Mouse (Mus musculus) kidney, embryonic 14.5 days (tissue): ENCODE results near the gene Prdm10. TPM values are rescaled to one million over a fixed set of nuclear protein-coding genes. Genes with fewer than 3 reads are reported as not detected.

Source experiments
- ATAC-seq: fragments of 200-750 bp; cut with Nextera tagmentation; 2 replicates; pipeline ENCODE4 v1.8.0; 2017; ENCODE audit warnings: moderate number of reproducible peaks, mild to moderate bottlenecking, moderate TSS enrichment, moderate library complexity; ENCODE audit not compliant: low FRiP score, low TSS enrichment
- H3K27ac ChIP-seq: fragments of 300-500 bp; sonication (generic); 2 replicates; pipeline ENCODE4 v1.5.1; 2014; ENCODE audit warnings: low read depth, mild to moderate bottlenecking, low read length, moderate library complexity, mixed read lengths
- H3K27me3 ChIP-seq: fragments of 300-500 bp; sonication (generic); 2 replicates; pipeline ENCODE4 v1.6.1; 2014; ENCODE audit warnings: mild to moderate bottlenecking, low read length; ENCODE audit not compliant: control insufficient read depth, insufficient read depth
- H3K36me3 ChIP-seq: fragments of 300-500 bp; sonication (generic); 2 replicates; pipeline ENCODE4 v1.6.1; 2014; ENCODE audit warnings: low read length, mixed read lengths; ENCODE audit not compliant: control insufficient read depth, insufficient read depth
- H3K4me1 ChIP-seq: fragments of 300-500 bp; sonication (generic); 2 replicates; pipeline ENCODE4 v1.6.1; 2014; ENCODE audit warnings: low read length, mixed read lengths; ENCODE audit not compliant: control insufficient read depth, insufficient read depth
- H3K4me2 ChIP-seq: fragments of 300-500 bp; sonication (generic); replicated peaks from 2 replicates; pipeline ENCODE4 v1.6.1; 2014; ENCODE audit warnings: low read depth, mild to moderate bottlenecking, low read length
- H3K4me3 ChIP-seq: fragments of 300-500 bp; sonication (generic); 2 replicates; pipeline ENCODE4 v1.5.1; 2014; ENCODE audit warnings: mild to moderate bottlenecking, low read length
- H3K9ac ChIP-seq: fragments of 300-500 bp; sonication (generic); 2 replicates; pipeline ENCODE4 v1.6.1; 2014; ENCODE audit warnings: low read depth, mild to moderate bottlenecking, low read length, moderate library complexity
- H3K9me3 ChIP-seq: fragments of 300-500 bp; sonication (generic); 2 replicates; pipeline ENCODE4 v1.6.1; 2016; ENCODE audit warnings: low read length; ENCODE audit not compliant: control insufficient read depth
- WGBS: fragments of 180-500 bp; shearing (Covaris S2); extraction: QIAGEN DNeasy Blood & Tissue Kit; methylation state at CpG from one replicate; pipeline ENCODE4 v1.1.7; 2014; 5-methylcytosine and 5-hydroxymethylcytosine counted together
- polyA plus RNA-seq: library from polyadenylated mRNA; unstranded; fragments of >200 nt; fragmentation: Nextera tagmentation; extraction: Ambion mirVana; gene quantifications from 2 replicates; pipeline ENCODE4 v1.2.1, GENCODE M21; 2014

Prdm10 gene
- polyA plus RNA-seq, 1 experiment from 2014 or later, result 7.7 TPM

DNA sequence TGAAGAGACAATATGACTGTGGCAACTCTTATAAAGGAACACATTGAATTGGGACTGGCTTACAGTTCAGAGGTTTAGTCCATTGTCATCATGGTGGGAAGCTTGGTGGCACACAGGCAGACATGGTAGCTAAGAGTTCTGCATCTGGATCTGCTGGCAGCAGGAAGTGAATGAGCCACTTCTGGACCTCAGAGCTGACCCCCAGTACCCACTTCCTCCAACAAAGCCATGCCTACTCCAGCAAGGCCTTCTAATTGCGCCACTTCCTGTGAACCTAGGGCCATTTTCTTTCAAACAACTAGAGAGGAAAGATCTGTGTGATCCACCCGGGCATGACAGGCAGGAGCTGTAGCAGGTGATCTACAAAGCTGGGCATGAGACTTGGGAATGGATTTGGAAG, 72.4 kb downstream of the Prdm10 start:
- no peak for ATAC-seq
- Histone ChIP-seq H3K4me3 (no peak overlapping the region), H3K27me3 (no peaks in the 10 kb centered on the region), H3K4me2 (no peak overlapping the region), H3K36me3 (peaks cover 19% of the 10 kb centered on the region; the same call in 1 of the 2 replicates), H3K9me3 (no peaks in the 10 kb centered on the region), H3K4me1 (no peaks in the 10 kb centered on the region), H3K9ac (no peak overlapping the region), H3K27ac (no peak overlapping the region)
- WGBS, result 87% methylated on average over 2 of the region's 2 CpGs

DNA sequence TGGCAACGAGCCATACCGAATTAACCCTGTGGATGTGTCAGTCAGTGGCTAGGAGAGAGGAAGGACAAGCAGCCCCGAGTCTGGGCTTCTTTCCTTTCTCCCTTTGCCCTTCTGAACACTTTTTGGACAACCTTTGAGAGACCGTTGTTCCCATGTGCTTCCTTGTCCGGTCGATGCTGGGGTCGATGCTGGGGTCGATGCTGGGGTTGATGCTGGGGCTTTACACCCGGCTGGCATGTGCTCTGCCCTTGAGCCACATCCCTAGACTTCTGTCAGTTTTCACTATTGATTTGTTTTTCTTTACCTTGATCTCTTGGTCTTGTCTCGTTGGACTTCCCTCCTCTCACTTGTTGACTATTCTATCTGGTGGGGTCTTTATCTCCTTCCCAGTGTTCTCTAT, 73.2 kb downstream of the Prdm10 start:
- peaks cover 20% of the 10 kb centered on the region; the same call in 1 of the 2 replicates for H3K36me3 ChIP-seq
- no peak for ATAC-seq
- 72% methylated on average over 10 of the region's 10 CpGs for WGBS
- no peak overlapping the region for H3K9ac ChIP-seq
- H3K27me3 ChIP-seq, result no peaks in the 10 kb centered on the region
- no peaks in the 10 kb centered on the region for H3K9me3 ChIP-seq
- H3K27ac ChIP-seq, result no peak overlapping the region
- H3K4me2 ChIP-seq, result no peak overlapping the region
- no peak overlapping the region for H3K4me3 ChIP-seq
- no peaks in the 10 kb centered on the region for H3K4me1 ChIP-seq

DNA sequence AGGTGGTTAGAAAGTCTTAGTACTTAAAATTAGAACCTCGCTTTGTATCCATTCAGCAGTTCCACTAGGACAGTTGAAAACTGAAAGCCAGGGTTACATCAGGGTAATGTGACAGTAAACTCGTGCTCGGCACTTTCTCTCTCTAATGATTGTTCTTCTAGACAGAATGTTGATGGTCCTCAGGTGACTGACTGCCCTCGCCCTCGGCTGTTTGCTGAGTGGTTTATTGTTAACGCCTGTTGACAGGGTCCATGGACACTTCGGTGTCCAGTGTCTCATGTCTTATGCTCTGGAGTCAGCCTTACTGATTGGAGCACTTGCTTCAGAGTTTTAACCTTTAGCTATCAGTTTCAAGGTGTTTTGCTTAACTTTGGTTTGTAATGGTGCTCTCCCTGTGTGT, 73.7 kb downstream of the Prdm10 start:
- no peak for ATAC-seq
- no peaks in the 10 kb centered on the region for H3K4me1 ChIP-seq
- H3K9me3 ChIP-seq, result no peaks in the 10 kb centered on the region
- 54% methylated on average over 7 of the region's 7 CpGs for WGBS
- H3K9ac ChIP-seq, result no peak overlapping the region
- peaks cover 24% of the 10 kb centered on the region; the same call in 1 of the 2 replicates for H3K36me3 ChIP-seq
- no peak overlapping the region for H3K27ac ChIP-seq
- no peaks in the 10 kb centered on the region for H3K27me3 ChIP-seq
- no peak overlapping the region for H3K4me2 ChIP-seq
- H3K4me3 ChIP-seq, result no peak overlapping the region

DNA sequence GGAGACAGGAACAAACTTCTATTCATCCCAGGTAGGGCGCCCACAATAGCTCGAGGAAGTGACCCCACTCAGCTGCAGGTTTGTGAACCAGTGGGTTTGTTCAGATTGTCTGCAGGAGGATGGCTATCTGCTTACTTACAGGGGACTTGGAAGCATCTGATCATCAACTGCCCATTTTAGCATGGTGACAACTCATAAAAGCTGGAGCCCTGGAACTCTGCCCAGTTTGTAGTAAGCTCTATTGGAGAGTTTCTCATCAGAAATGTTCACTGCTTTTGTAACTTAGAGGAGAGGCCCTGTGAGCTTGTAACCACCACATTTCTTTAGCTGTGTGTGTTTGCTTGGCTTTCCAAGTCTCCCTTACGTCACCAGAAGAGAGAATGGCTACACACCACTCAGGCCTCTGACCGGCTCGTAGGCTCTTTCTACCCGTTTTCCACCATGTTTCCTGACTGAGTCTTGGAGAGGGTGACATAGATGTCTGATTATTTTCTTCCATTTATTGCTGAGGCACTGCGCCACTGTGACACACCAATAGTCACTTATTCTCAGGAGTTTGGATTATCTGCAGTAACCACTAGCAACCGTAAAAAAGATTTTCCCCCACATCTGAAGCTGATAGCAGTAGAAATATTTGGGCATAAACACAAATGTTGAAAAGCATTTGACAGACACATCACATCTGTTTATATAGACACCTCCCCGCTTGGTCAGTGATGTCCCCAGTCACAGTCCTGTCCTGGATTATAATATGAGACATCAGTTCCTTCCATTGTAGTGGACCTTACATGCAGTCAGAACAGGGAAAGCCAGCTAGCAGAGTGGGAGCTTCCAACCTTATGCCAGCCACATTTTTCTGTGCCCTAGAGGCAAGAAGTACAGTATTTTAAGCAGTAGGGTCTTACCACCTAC, 83.6 kb downstream of the Prdm10 start:
- ATAC-seq, result no peak
- Histone ChIP-seq H3K27me3 (no peaks in the 10 kb centered on the region), H3K36me3 (peaks cover 18% of the 10 kb centered on the region; the same call in 1 of the 2 replicates), H3K4me3 (no peak overlapping the region), H3K9me3 (no peaks in the 10 kb centered on the region), H3K4me1 (no peaks in the 10 kb centered on the region), H3K4me2 (no peak overlapping the region), H3K9ac (no peak overlapping the region), H3K27ac (no peak overlapping the region)
- WGBS, result 91% methylated on average over 9 of the region's 9 CpGs

DNA sequence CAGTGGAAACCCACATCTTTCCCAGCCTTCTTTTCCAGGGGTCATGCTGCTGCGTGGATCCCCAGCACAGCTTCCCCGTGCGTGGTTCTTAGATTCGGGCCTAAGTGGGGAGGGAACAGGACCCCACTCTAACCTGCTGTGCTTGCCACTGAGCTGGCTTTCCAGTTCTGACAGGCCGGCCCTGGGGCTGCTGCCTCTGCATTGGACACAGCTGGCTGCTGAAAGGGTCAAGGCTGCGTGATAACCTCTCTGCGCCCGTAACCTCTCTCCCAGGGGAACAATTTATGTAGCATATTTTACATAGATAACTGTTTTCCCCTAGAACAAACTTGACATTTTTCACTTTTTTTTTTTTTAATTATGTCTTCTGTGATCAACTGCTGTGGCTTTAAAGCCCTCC, 84.7 kb downstream of the Prdm10 start:
- Histone ChIP-seq H3K9ac (no peak overlapping the region), H3K4me2 (no peak overlapping the region), H3K27me3 (no peaks in the 10 kb centered on the region), H3K4me1 (no peaks in the 10 kb centered on the region), H3K9me3 (no peaks in the 10 kb centered on the region), H3K4me3 (no peak overlapping the region), H3K27ac (no peak overlapping the region), H3K36me3 (peaks cover 9% of the 10 kb centered on the region; the same call in 1 of the 2 replicates)
- WGBS, result 67% methylated on average over 8 of the region's 8 CpGs
- no peak; the same call in 1 of the 2 replicates for ATAC-seq

DNA sequence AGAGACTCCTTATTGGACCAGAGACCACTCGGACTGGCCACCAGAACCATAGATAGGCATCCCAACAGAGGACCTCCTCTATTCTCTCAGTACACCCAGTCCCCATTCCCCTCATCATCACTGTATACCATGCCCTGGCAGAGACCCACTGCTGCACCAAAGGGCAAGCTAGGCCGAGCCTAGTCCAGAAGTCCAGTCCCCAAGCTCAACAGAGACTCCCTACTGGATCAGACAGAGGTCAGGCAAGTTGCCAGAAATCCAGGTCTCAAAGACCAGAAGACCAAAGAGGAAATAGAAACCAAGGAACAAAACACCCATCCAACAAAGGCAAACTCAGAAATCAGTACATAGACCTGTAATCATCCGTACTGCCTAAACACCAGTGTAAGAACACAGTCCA, 91.4 kb downstream of the Prdm10 start:
- Histone ChIP-seq H3K9ac (no peak overlapping the region), H3K9me3 (no peaks in the 10 kb centered on the region), H3K27ac (no peak overlapping the region), H3K36me3 (peaks cover 10% of the 10 kb centered on the region; the same call in 1 of the 2 replicates), H3K4me1 (no peaks in the 10 kb centered on the region), H3K27me3 (no peaks in the 10 kb centered on the region), H3K4me2 (no peak overlapping the region), H3K4me3 (no peak overlapping the region)
- ATAC-seq, result no peak
- WGBS, result 95% methylated on average over 3 of the region's 3 CpGs

DNA sequence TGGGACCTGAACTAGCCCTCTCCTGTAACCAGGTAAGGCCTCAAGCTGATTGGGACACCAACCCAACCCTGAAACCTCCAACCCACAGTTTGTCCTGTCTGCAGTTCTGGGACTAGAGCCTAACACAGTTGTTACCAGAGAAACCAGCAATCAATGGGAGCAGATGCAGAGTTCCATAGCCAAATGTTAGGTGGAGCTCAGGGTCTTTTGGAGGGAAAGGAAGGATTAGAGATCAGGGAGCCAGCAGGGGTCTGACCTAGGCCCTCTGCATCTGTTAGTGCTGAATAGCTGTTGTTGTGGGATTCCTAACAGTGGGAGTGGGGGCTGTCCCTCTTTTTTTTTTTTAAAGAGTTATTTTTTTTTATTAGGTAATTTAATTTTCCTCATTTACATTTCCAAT, 96.3 kb downstream of the Prdm10 start:
- Histone ChIP-seq H3K9me3 (no peaks in the 10 kb centered on the region), H3K4me1 (no peaks in the 10 kb centered on the region), H3K27ac (no peak overlapping the region), H3K4me2 (no peak overlapping the region), H3K36me3 (peaks cover 4% of the 10 kb centered on the region; the same call in 1 of the 2 replicates), H3K27me3 (no peaks in the 10 kb centered on the region), H3K9ac (no peak overlapping the region), H3K4me3 (no peak overlapping the region)
- no peak for ATAC-seq

DNA sequence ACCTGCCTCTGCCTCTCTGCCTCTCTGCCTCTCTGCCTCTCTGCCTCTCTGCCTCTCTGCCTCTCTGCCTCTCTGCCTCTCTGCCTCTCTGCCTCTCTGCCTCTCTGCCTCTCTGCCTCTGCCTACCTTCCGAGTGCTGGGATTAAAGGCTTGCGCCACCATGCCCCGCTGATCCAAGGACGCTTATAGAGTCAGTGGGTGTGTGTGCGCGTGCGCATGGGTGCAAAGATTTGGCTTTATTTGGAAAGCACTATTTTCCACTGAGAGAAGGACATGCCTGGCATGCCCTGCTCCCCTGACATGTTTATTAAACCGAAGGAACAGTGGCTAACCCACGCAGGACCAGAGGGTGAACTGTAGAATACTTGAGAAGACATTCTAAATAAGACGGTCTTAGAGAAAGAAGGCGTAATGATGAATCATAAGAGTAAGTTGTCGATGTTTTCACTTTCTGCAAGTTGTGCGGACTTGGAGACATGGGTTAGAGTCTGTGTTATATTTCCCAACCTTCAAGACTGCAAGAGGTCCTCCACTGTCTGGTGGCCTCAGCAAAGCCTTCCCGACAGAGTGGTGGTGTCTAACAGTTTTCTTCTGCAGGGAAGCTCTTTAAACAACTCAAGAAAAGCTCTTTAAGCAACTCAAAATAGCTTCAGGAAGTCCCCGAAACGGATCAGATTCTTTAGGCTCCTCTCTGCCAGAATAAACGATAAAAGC, 104.6 kb downstream of the Prdm10 start:
- Histone ChIP-seq H3K9me3 (no peaks in the 10 kb centered on the region), H3K27ac (no peak overlapping the region), H3K27me3 (no peaks in the 10 kb centered on the region), H3K4me2 (peak overlapping the region; percentile 53; the same call in 1 of the 2 replicates), H3K9ac (no peak overlapping the region), H3K36me3 (peaks cover 5% of the 10 kb centered on the region; the same call in 1 of the 2 replicates), H3K4me3 (no peak overlapping the region), H3K4me1 (peaks cover 11% of the 10 kb centered on the region; the same call in 1 of the 2 replicates)
- 80% methylated on average over 17 of the region's 17 CpGs for WGBS
- ATAC-seq, result no peak

DNA sequence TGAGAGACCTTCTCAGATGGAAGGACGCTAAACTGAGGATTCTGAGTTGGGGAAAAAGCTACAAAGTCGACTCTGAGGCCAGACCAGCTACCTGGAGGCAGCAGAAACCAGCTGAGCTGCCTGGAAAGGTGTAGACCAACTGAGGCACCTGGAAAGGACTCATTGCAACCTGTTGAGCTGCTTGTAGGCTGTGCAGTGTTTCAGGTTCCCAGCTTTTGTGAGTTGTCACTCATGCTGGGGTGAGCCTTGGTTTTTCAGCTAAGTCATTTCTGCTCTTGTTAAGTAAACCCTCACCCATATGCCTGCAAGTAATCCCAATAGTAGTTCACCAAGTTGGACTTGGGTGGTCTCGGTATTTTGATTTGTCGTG, 105.1 kb downstream of the Prdm10 start:
- H3K27ac ChIP-seq, result no peak overlapping the region
- H3K4me1 ChIP-seq, result peaks cover 11% of the 10 kb centered on the region; the same call in 1 of the 2 replicates
- WGBS, result 18% methylated on average over 4 of the region's 4 CpGs
- ATAC-seq, result peak; percentile 58
- H3K9ac ChIP-seq, result peak overlapping the region; percentile 88; the same call in 1 of the 2 replicates
- H3K9me3 ChIP-seq, result no peaks in the 10 kb centered on the region
- H3K27me3 ChIP-seq, result no peaks in the 10 kb centered on the region
- H3K4me2 ChIP-seq, result peak overlapping the region; percentile 53
- peak overlapping the region; percentile 95 for H3K4me3 ChIP-seq
- peaks cover 7% of the 10 kb centered on the region; the same call in 1 of the 2 replicates for H3K36me3 ChIP-seq
